Mouse (Mus musculus) stomach, embryonic 16.5 days (tissue): ENCODE results near the gene Frmd6. TPM values are rescaled to one million over a fixed set of nuclear protein-coding genes. Genes with fewer than 3 reads are reported as not detected.

Experiments used
- ATAC-seq: fragments of 200-750 bp; cut with Nextera tagmentation; 2 replicates; pipeline ENCODE4 v1.8.0; 2017; ENCODE audit warnings: moderate number of reproducible peaks, moderate TSS enrichment; ENCODE audit not compliant: insufficient read depth, low FRiP score
- H3K27ac ChIP-seq: fragments of 300-500 bp; sonication (generic); 2 replicates; pipeline ENCODE4 v1.5.1; 2014; ENCODE audit warnings: low read length
- H3K27me3 ChIP-seq: fragments of 300-500 bp; sonication (generic); 2 replicates; pipeline ENCODE4 v1.6.1; 2014; ENCODE audit warnings: low read length, control low read depth, mixed read lengths; ENCODE audit not compliant: control insufficient read depth, insufficient read depth
- H3K36me3 ChIP-seq: fragments of 300-500 bp; sonication (generic); 2 replicates; pipeline ENCODE4 v1.6.1; 2014; ENCODE audit warnings: low read length; ENCODE audit not compliant: control insufficient read depth, insufficient read depth
- H3K4me1 ChIP-seq: fragments of 300-500 bp; sonication (generic); 2 replicates; pipeline ENCODE4 v1.6.1; 2014; ENCODE audit warnings: low read length, control low read depth, mixed read lengths; ENCODE audit not compliant: control insufficient read depth, insufficient read depth
- H3K4me2 ChIP-seq: fragments of 300-500 bp; sonication (generic); 2 replicates; pipeline ENCODE4 v1.6.1; 2014; ENCODE audit warnings: low read depth, low read length, mixed read lengths
- H3K4me3 ChIP-seq: fragments of 300-500 bp; sonication (generic); replicated peaks from 2 replicates; pipeline ENCODE4 v1.5.1; 2014; ENCODE audit warnings: mild to moderate bottlenecking, low read length
- H3K9ac ChIP-seq: fragments of 300-500 bp; sonication (generic); 2 replicates; pipeline ENCODE4 v1.6.1; 2014; ENCODE audit warnings: low read length
- H3K9me3 ChIP-seq: fragments of 300-500 bp; sonication (generic); replicated peaks from 2 replicates; pipeline ENCODE4 v1.6.1; 2016; ENCODE audit warnings: low read length, control low read depth; ENCODE audit not compliant: control insufficient read depth
- WGBS: fragments of 180-500 bp; shearing (Covaris S2); extraction: QIAGEN DNeasy Blood & Tissue Kit; methylation state at CpG from one replicate; pipeline ENCODE4 v1.1.7; 2014; 5-methylcytosine and 5-hydroxymethylcytosine counted together
- polyA plus RNA-seq: library from polyadenylated mRNA; unstranded; fragments of >200 nt; fragmentation: Nextera tagmentation; extraction: Ambion mirVana; gene quantifications from 2 replicates; pipeline ENCODE4 v1.2.1, GENCODE M21; 2015

The Frmd6 gene
- polyA plus RNA-seq, 1 experiment from 2014 or later = 35.9 TPM

GRCm38 (mm10) chr12:70911029-70911428 lies 85.7 kb downstream of the Frmd6 start:
- Histone ChIP-seq H3K4me3 (no peak overlapping the region), H3K4me2 (no peak overlapping the region), H3K9ac (no peak overlapping the region), H3K4me1 (peaks cover 8% of the 10 kb centered on the region), H3K27me3 (no peaks in the 10 kb centered on the region), H3K36me3 (no peaks in the 10 kb centered on the region), H3K27ac (no peak overlapping the region), H3K9me3 (0 out of 2 replicates have a peak, but pooled peaks cover 3% of the 10 kb centered on the region)
- peak; percentile 67; the same call in 1 of the 2 replicates for ATAC-seq
- 9% methylated on average over 5 of the region's 5 CpGs for WGBS

DNA sequence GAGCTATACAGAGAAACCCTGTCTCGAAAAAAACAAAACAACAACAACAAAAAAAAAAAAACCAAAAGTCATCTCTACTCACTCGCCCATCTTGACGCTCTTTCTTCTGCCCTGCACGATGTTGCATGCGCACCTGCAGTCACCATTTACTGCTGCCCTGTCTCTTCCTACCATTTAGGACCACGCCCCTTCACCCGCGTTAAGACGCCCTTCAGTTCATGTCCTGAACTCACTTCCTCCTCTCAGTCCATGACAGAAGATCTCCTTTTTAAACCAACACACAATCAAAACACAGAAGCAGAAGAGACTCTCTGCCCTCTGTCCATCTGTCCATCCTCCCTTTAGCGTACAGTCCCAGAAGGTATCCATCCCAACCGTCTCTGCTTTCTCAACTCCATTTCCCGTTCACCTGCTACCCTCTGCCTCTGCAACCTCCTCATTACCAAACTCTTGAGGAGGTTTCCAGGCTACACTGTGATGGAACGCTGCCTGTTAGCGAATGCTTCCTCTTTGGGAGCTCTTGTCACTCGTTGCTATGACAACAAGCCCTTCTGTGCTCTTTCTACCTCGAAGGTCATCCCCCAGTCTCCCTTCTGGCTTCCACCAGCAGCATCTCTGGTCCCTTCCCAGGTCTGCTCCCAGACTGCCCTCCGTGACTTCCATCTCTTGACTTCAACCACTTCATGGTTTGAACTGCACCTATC lies 86.5 kb downstream of the Frmd6 start:
- ATAC-seq = no peak
- H3K4me2 ChIP-seq = no peak overlapping the region
- H3K4me3 ChIP-seq = no peak overlapping the region
- no peaks in the 10 kb centered on the region for H3K27me3 ChIP-seq
- H3K27ac ChIP-seq = no peak overlapping the region
- no peaks in the 10 kb centered on the region for H3K9me3 ChIP-seq
- peaks cover 8% of the 10 kb centered on the region for H3K4me1 ChIP-seq
- no peak overlapping the region for H3K9ac ChIP-seq
- H3K36me3 ChIP-seq = no peaks in the 10 kb centered on the region
- WGBS = 65% methylated on average over 17 of the region's 17 CpGs

- H3K27ac ChIP-seq = no peak overlapping the region
- no peaks in the 10 kb centered on the region for H3K27me3 ChIP-seq
- no peak for ATAC-seq
- WGBS = 45% methylated on average over 3 of the region's 3 CpGs
- H3K4me2 ChIP-seq = no peak overlapping the region
- no peak overlapping the region for H3K9ac ChIP-seq
- no peaks in the 10 kb centered on the region for H3K36me3 ChIP-seq
- no peaks in the 10 kb centered on the region for H3K9me3 ChIP-seq
- H3K4me3 ChIP-seq = no peak overlapping the region
- peaks cover 3% of the 10 kb centered on the region for H3K4me1 ChIP-seq
Observed at GRCm38 (mm10) chr12:70913429-70913828, 88.1 kb downstream of the Frmd6 start.

- H3K36me3 ChIP-seq = no peaks in the 10 kb centered on the region
- peaks cover 3% of the 10 kb centered on the region for H3K4me1 ChIP-seq
- no peak for ATAC-seq
- H3K4me3 ChIP-seq = no peak overlapping the region
- H3K9ac ChIP-seq = no peak overlapping the region
- no peak overlapping the region for H3K27ac ChIP-seq
- H3K9me3 ChIP-seq = no peaks in the 10 kb centered on the region
- WGBS = 49% methylated on average over 11 of the region's 11 CpGs
- H3K4me2 ChIP-seq = no peak overlapping the region
- H3K27me3 ChIP-seq = no peaks in the 10 kb centered on the region
Observed at GRCm38 (mm10) chr12:70914387-70914786, 89.1 kb downstream of the Frmd6 start.

DNA sequence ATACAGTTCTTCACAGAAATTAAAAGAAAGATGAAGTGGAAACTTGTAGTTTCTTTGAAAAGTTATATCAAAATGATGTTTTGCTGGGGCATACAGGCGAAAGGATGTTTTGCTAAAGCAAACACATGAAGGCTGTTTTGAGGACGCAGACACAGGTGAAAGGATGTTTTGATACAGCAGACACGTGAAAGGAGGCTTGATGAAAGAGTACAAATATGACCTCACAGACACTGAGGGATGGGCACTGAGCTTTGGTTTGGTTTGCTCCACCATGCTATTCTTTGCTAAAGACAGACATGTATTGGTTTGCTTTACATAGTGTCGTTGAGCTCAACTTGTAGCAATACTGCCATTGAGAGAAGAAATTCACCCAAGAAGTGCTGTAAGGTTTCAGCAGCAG lies 104.5 kb downstream of the Frmd6 start:
- Histone ChIP-seq H3K9ac (no peak overlapping the region), H3K9me3 (no peaks in the 10 kb centered on the region; the same call in 1 of the 2 replicates), H3K4me2 (no peak overlapping the region), H3K4me1 (no peaks in the 10 kb centered on the region), H3K27ac (no peak overlapping the region), H3K27me3 (no peaks in the 10 kb centered on the region), H3K36me3 (no peaks in the 10 kb centered on the region), H3K4me3 (no peak overlapping the region)
- WGBS = 76% methylated on average over 4 of the region's 4 CpGs
- no peak for ATAC-seq

GRCm38 (mm10) chr12:70937150-70937549 lies 111.8 kb downstream of the Frmd6 start:
- WGBS = 29% methylated on average over 10 of the region's 12 CpGs
- Histone ChIP-seq H3K9ac (peak overlapping the region; percentile 95), H3K4me1 (no peaks in the 10 kb centered on the region), H3K36me3 (no peaks in the 10 kb centered on the region), H3K27me3 (no peaks in the 10 kb centered on the region), H3K27ac (peak overlapping the region; percentile 96), H3K9me3 (no peaks in the 10 kb centered on the region; the same call in 1 of the 2 replicates), H3K4me2 (peak overlapping the region; percentile 65), H3K4me3 (peak overlapping the region; percentile 94)
- peak; percentile 6; the same call in 1 of the 2 replicates for ATAC-seq

- Histone ChIP-seq H3K9ac (peak within 1 kb of the TSS; percentile 95), H3K4me1 (no peaks in the 10 kb centered on the region), H3K36me3 (peaks cover 5% of the 10 kb centered on the region; the same call in 1 of the 2 replicates), H3K9me3 (no peaks in the 10 kb centered on the region; the same call in 1 of the 2 replicates), H3K27ac (peak within 1 kb of the TSS; percentile 96), H3K4me3 (peak within 1 kb of the TSS; percentile 94), H3K4me2 (peak within 1 kb of the TSS; percentile 73), H3K27me3 (no peaks in the 10 kb centered on the region)
- ATAC-seq = peak; percentile 98
- WGBS = under 1% methylated on average over 58 of the region's 59 CpGs
Observed at GRCm38 (mm10) chr12:70937571-70938384, 112.5 kb downstream of the Frmd6 start, which contains the start of gene Actr10. Gene Actr10, plus strand, starts transcription at chr12:70937857.

- H3K4me3 ChIP-seq = no peak overlapping the region
- H3K27me3 ChIP-seq = no peaks in the 10 kb centered on the region
- WGBS = 96% methylated on average over 7 of the region's 7 CpGs
- no peak overlapping the region for H3K27ac ChIP-seq
- no peak for ATAC-seq
- no peak overlapping the region for H3K4me2 ChIP-seq
- no peak overlapping the region for H3K9ac ChIP-seq
- peaks cover 10% of the 10 kb centered on the region; the same call in 1 of the 2 replicates for H3K36me3 ChIP-seq
- H3K9me3 ChIP-seq = no peaks in the 10 kb centered on the region
- no peaks in the 10 kb centered on the region for H3K4me1 ChIP-seq
Observed at GRCm38 (mm10) chr12:70940806-70941205, 115.5 kb downstream of the Frmd6 start.

- H3K27me3 ChIP-seq = no peaks in the 10 kb centered on the region
- H3K4me2 ChIP-seq = no peak overlapping the region
- ATAC-seq = no peak
- H3K36me3 ChIP-seq = peaks cover 14% of the 10 kb centered on the region
- WGBS = 88% methylated on average over 5 of the region's 5 CpGs
- no peaks in the 10 kb centered on the region for H3K4me1 ChIP-seq
- no peak overlapping the region for H3K9ac ChIP-seq
- no peaks in the 10 kb centered on the region for H3K9me3 ChIP-seq
- H3K27ac ChIP-seq = no peak overlapping the region
- no peak overlapping the region for H3K4me3 ChIP-seq
Observed at GRCm38 (mm10) chr12:70944181-70944580, 118.9 kb downstream of the Frmd6 start.
